Mouse (Mus musculus): ENCODE measurements around the gene Cyb5rl. TPM values are rescaled to one million over a fixed set of nuclear protein-coding genes. Genes with fewer than 3 reads are reported as not detected.
"Not testable (repeated sequence)": the region's sequence is repeated elsewhere in the genome, so short reads cannot be mapped to it uniquely, and the experiment has no call there.

The Cyb5rl gene
- polyA plus RNA-seq, 1 experiment: 4.7 TPM

- Histone ChIP-seq H3K4me3 (replicated peaks; ENCODE audit: control insufficient read depth, low read depth, low read length) (no peak overlapping the region), H3K27ac (ENCODE audit: control insufficient read depth, insufficient read depth, low read depth, low read length, poor library complexity) (no peak overlapping the region), H3K4me1 (ENCODE audit: control insufficient read depth, insufficient read depth, low read length) (no peaks in the 10 kb centered on the region)
- no peak for TF ChIP-seq CTCF (IDR thresholded peaks at IDR 0.05; ENCODE audit: control insufficient read depth, insufficient read depth, low read length)
- TF ChIP-seq POLR2A (IDR thresholded peaks at IDR 0.05; ENCODE audit: borderline replicate concordance, control insufficient read depth, low read depth, low read length): no peak
- WGBS: 86% methylated on average over 8 of the region's 8 CpGs
Measured at GRCm38 (mm10) chr4:107102220-107102619, 35.4 kb downstream of the Cyb5rl start.

DNA sequence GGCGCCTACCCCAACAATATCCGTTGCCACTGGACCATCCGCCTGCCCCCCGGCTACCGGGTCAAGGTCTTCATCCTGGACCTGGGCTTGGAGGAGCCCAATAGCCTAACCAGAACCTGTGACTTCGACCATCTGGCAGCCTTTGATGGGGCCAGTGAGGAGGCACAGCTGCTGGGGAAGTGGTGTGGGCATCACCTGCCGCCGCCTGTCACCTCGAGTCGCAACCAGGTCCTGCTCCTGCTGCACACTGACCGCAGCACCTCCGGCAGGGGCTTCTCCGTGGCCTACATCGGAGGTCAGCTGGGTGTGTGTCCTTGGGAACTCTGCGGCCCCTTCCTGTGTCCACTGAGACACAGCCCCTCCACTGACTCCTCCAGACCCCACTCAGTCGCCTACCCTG, 40.0 kb downstream of the Cyb5rl start:
- no peak for TF ChIP-seq POLR2A (IDR thresholded peaks at IDR 0.05; ENCODE audit: borderline replicate concordance, control insufficient read depth, low read depth, low read length)
- no peak for TF ChIP-seq CTCF (IDR thresholded peaks at IDR 0.05; ENCODE audit: control insufficient read depth, insufficient read depth, low read length)
- Histone ChIP-seq H3K27ac (ENCODE audit: control insufficient read depth, insufficient read depth, low read depth, low read length, poor library complexity) (no peak overlapping the region), H3K4me3 (replicated peaks; ENCODE audit: control insufficient read depth, low read depth, low read length) (no peak overlapping the region), H3K4me1 (ENCODE audit: control insufficient read depth, insufficient read depth, low read length) (no peaks in the 10 kb centered on the region; the same call in 1 of the 2 replicates)
- 87% methylated on average over 16 of the region's 16 CpGs for WGBS

DNA sequence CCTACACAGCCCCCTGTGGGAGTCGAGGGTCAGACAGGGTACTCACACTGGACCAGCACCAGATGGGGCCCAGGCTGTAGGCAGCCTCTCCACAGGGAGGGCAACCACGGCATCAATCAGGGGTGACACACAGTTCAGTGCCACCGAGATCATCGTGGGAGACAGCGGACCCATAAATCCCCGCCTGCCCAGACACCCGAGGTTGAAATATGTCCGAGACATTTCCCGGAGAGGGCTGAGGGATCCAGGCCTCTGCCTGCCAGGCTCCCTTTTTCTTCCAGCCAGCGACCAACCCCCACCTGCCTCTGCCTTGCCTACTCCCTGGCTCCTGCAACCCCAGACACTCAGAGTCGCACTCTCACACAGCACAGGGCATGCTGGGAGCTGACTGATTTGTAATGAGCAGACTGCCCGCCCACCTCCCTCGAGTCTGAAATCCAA, 41.5 kb downstream of the Cyb5rl start:
- 68% methylated on average over 13 of the region's 13 CpGs for WGBS
- no peak for TF ChIP-seq CTCF (IDR thresholded peaks at IDR 0.05; ENCODE audit: control insufficient read depth, insufficient read depth, low read length)
- TF ChIP-seq POLR2A (IDR thresholded peaks at IDR 0.05; ENCODE audit: borderline replicate concordance, control insufficient read depth, low read depth, low read length): no peak
- H3K4me1 ChIP-seq (ENCODE audit: control insufficient read depth, insufficient read depth, low read length): no peaks in the 10 kb centered on the region; the same call in 1 of the 2 replicates
- H3K27ac ChIP-seq (ENCODE audit: control insufficient read depth, insufficient read depth, low read depth, low read length, poor library complexity): no peak overlapping the region
- no peak overlapping the region for H3K4me3 ChIP-seq (replicated peaks; ENCODE audit: control insufficient read depth, low read depth, low read length)

DNA sequence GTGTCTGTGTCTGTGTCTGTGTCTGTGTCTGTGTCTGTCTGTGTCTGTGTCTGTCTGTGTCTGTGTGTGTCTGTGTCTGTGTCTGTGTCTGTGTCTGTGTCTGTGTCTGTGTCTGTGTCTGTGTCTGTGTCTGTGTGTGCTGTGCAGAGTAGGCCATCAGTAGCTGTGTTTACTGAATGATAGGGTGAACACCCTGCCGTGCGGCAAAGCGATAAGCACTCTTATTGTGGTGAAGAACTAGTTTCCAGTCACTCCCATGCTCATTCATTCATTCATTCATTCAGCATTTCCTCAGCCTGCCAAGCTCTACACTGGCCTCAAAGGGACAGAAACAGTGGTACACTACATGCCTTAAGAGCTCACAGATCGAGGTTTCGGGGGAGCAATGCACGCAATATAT, 42.4 kb downstream of the Cyb5rl start:
- not testable (repeated sequence) for H3K4me1 ChIP-seq (ENCODE audit: control insufficient read depth, insufficient read depth, low read length); H3K27ac ChIP-seq (ENCODE audit: control insufficient read depth, insufficient read depth, low read depth, low read length, poor library complexity); H3K4me3 ChIP-seq (replicated peaks; ENCODE audit: control insufficient read depth, low read depth, low read length)
- 85% methylated on average over 6 of the region's 6 CpGs for WGBS

DNA sequence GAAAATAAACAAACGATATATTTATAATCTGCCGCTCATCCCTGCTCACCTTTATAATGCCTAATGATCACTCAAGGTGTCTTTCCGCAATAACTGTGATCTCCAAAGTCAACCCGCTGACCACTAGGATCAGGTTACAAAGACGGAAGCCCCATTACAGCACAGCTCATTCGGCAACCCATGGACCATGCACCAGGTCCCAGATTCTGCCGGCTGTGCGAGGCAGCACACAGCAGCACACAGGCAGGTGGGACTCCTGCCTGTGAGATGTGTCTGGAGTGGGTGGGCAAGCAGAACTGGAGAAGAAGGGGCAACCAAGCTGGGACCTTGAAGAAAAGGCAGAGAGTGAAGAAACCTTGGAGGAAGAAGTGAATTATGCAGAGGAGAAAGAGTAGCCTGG, 47.5 kb downstream of the Cyb5rl start:
- Histone ChIP-seq H3K4me3 (replicated peaks; ENCODE audit: control insufficient read depth, low read depth, low read length) (no peak overlapping the region), H3K27ac (ENCODE audit: control insufficient read depth, insufficient read depth, low read depth, low read length, poor library complexity) (no peak overlapping the region), H3K4me1 (ENCODE audit: control insufficient read depth, insufficient read depth, low read length) (no peaks in the 10 kb centered on the region)
- TF ChIP-seq POLR2A (IDR thresholded peaks at IDR 0.05; ENCODE audit: borderline replicate concordance, control insufficient read depth, low read depth, low read length): no peak
- TF ChIP-seq CTCF (IDR thresholded peaks at IDR 0.05; ENCODE audit: control insufficient read depth, insufficient read depth, low read length): no peak
- WGBS: 85% methylated on average over 8 of the region's 8 CpGs

DNA sequence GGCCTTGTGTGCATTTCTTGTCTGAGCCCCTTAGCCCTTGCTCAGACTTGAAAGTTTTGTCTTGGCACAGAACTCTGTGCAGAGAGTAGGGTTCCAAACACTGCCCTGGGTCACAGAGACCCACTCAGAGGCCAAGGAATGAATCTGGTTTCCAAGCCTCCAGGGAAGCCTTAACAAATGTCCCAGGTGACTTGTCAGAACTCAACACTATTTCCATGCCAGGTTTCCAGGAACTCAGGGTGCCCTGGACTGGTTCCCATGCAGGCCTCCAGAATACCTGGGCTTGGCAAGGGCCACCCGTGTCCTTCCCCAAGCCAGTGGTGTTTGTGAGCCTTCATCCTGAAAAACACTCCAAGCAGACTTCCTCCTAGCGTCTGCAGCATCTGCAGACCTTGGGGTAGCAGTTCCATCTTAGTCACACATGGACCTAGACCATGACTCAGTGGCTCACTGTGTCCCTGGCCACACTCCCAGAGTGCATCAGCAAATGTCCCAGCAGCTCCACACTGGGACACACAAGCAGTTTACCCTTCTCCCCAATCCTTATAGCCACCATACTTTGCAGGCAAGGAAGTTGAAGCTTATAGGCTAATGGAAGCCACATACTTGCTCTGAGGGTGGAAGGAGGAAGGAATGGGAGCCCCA, 51.1 kb downstream of the Cyb5rl start:
- TF ChIP-seq POLR2A (IDR thresholded peaks at IDR 0.05; ENCODE audit: borderline replicate concordance, control insufficient read depth, low read depth, low read length): no peak
- no peak for TF ChIP-seq CTCF (IDR thresholded peaks at IDR 0.05; ENCODE audit: control insufficient read depth, insufficient read depth, low read length)
- Histone ChIP-seq H3K4me3 (replicated peaks; ENCODE audit: control insufficient read depth, low read depth, low read length) (no peak overlapping the region), H3K4me1 (ENCODE audit: control insufficient read depth, insufficient read depth, low read length) (no peaks in the 10 kb centered on the region), H3K27ac (ENCODE audit: control insufficient read depth, insufficient read depth, low read depth, low read length, poor library complexity) (no peak overlapping the region)
- WGBS: 61% methylated on average over 2 of the region's 2 CpGs

- Histone ChIP-seq H3K27ac (ENCODE audit: control insufficient read depth, insufficient read depth, low read depth, low read length, poor library complexity) (no peak overlapping the region), H3K4me1 (ENCODE audit: control insufficient read depth, insufficient read depth, low read length) (no peaks in the 10 kb centered on the region), H3K4me3 (replicated peaks; ENCODE audit: control insufficient read depth, low read depth, low read length) (no peak overlapping the region)
- WGBS: 79% methylated on average over 4 of the region's 4 CpGs
- TF ChIP-seq CTCF (IDR thresholded peaks at IDR 0.05; ENCODE audit: control insufficient read depth, insufficient read depth, low read length): no peak
- TF ChIP-seq POLR2A (IDR thresholded peaks at IDR 0.05; ENCODE audit: borderline replicate concordance, control insufficient read depth, low read depth, low read length): no peak
Measured at GRCm38 (mm10) chr4:107119056-107119455, 52.3 kb downstream of the Cyb5rl start.

- TF ChIP-seq CTCF (IDR thresholded peaks at IDR 0.05; ENCODE audit: control insufficient read depth, insufficient read depth, low read length): no peak
- no peak for TF ChIP-seq POLR2A (IDR thresholded peaks at IDR 0.05; ENCODE audit: borderline replicate concordance, control insufficient read depth, low read depth, low read length)
- Histone ChIP-seq H3K4me3 (replicated peaks; ENCODE audit: control insufficient read depth, low read depth, low read length) (no peak overlapping the region), H3K4me1 (ENCODE audit: control insufficient read depth, insufficient read depth, low read length) (no peaks in the 10 kb centered on the region), H3K27ac (ENCODE audit: control insufficient read depth, insufficient read depth, low read depth, low read length, poor library complexity) (no peak overlapping the region)
- WGBS: 82% methylated on average over 6 of the region's 6 CpGs
Measured at GRCm38 (mm10) chr4:107120676-107121075, 53.9 kb downstream of the Cyb5rl start.

All from bone marrow, adult 2 months (tissue).